Mouse (Mus musculus): ENCODE data around the gene Tmem50b. TPM values are rescaled to one million over a fixed set of nuclear protein-coding genes. Genes with fewer than 3 reads are reported as not detected.

The Tmem50b gene
- polyA plus RNA-seq, 1 experiment from 2014 or later: 39.5 TPM

GRCm38 (mm10) chr16:91556659-91557058, 40.9 kb downstream of the Tmem50b start:
- H3K27me3 ChIP-seq (replicated peaks; ENCODE audit: control insufficient read depth, insufficient read depth, low read length): no peaks in the 10 kb centered on the region
- H3K9me3 ChIP-seq (ENCODE audit: control insufficient read depth, low read length): no peaks in the 10 kb centered on the region
- H3K27ac ChIP-seq (replicated peaks; ENCODE audit: low read depth, low read length): peak overlapping the region; percentile 42
- H3K4me2 ChIP-seq (ENCODE audit: low read depth, low read length): no peak overlapping the region
- H3K4me3 ChIP-seq (ENCODE audit: low read depth, low read length): no peak overlapping the region
- peaks cover 14% of the 10 kb centered on the region for H3K4me1 ChIP-seq (ENCODE audit: control insufficient read depth, insufficient read depth, low read length)
- H3K36me3 ChIP-seq (ENCODE audit: control insufficient read depth, insufficient read depth, low read length): peaks cover 36% of the 10 kb centered on the region
- no peak for ATAC-seq (ENCODE audit: low read depth)
- WGBS: 53% methylated on average over 15 of the region's 15 CpGs
- no peak for DNase-seq (ENCODE audit: low spot score)
- no peak overlapping the region for H3K9ac ChIP-seq (ENCODE audit: low read depth, low read length)

GRCm38 (mm10) chr16:91555017-91555605, 42.5 kb downstream of the Tmem50b start:
- no peak overlapping the region for H3K27ac ChIP-seq (replicated peaks; ENCODE audit: low read depth, low read length)
- ATAC-seq (ENCODE audit: low read depth): no peak
- H3K9me3 ChIP-seq (ENCODE audit: control insufficient read depth, low read length): no peaks in the 10 kb centered on the region
- DNase-seq (ENCODE audit: low spot score): no peak
- H3K4me3 ChIP-seq (ENCODE audit: low read depth, low read length): no peak overlapping the region
- H3K9ac ChIP-seq (ENCODE audit: low read depth, low read length): no peak overlapping the region
- peaks cover 29% of the 10 kb centered on the region for H3K36me3 ChIP-seq (ENCODE audit: control insufficient read depth, insufficient read depth, low read length)
- no peak overlapping the region for H3K4me2 ChIP-seq (ENCODE audit: low read depth, low read length)
- no peaks in the 10 kb centered on the region for H3K27me3 ChIP-seq (replicated peaks; ENCODE audit: control insufficient read depth, insufficient read depth, low read length)
- peaks cover 14% of the 10 kb centered on the region for H3K4me1 ChIP-seq (ENCODE audit: control insufficient read depth, insufficient read depth, low read length)
- WGBS: 83% methylated on average over 8 of the region's 8 CpGs

DNA sequence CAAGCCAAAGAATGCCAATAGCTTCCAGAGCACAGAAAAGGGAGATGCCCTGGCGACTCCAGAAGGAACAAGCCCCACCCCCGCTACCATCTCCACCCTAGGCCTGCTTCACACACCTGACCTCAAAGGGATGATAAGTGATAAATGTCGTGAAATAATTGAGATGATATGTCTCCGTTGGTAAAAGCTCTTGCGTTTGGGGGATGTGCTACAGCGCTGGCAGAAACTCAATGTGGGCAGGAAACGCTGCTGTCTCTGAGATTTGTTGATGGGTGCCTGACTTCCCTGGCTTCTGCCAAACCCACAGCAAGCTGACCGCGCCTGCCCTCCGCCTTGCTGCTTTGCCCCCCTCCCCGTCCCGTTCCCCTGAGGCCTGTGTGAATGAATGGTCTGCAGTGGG, 44.0 kb downstream of the Tmem50b start:
- no peak for ATAC-seq (ENCODE audit: low read depth)
- Histone ChIP-seq H3K4me2 (ENCODE audit: low read depth, low read length) (peak overlapping the region; percentile 22; the same call in 1 of the 2 replicates), H3K4me1 (ENCODE audit: control insufficient read depth, insufficient read depth, low read length) (peaks cover 23% of the 10 kb centered on the region), H3K27me3 (replicated peaks; ENCODE audit: control insufficient read depth, insufficient read depth, low read length) (no peaks in the 10 kb centered on the region), H3K4me3 (ENCODE audit: low read depth, low read length) (no peak overlapping the region), H3K27ac (replicated peaks; ENCODE audit: low read depth, low read length) (no peak overlapping the region), H3K9ac (ENCODE audit: low read depth, low read length) (no peak overlapping the region), H3K9me3 (ENCODE audit: control insufficient read depth, low read length) (no peaks in the 10 kb centered on the region), H3K36me3 (ENCODE audit: control insufficient read depth, insufficient read depth, low read length) (peaks cover 16% of the 10 kb centered on the region)
- peak; percentile 61 for DNase-seq (ENCODE audit: low spot score)
- 34% methylated on average over 12 of the region's 12 CpGs for WGBS

DNA sequence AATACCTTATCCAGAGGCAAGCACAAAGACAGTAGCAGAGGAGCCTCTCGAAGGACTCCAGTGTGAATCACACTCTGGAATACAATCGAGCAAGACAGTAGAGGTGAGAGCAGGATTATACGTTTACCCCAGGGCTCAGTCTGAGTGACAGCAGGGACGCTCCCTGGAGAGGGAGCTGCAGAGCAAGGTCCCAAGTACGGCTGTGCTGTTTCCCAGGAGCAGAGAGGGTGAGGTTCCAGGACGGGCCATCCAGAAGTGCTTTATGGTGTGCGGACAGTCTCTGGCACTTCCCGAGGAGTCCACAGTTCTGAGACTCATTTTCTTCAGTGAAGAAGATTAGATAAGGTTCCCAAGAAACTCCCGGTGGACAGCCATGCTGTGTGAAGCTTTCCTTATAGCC, 45.5 kb downstream of the Tmem50b start:
- no peaks in the 10 kb centered on the region for H3K27me3 ChIP-seq (replicated peaks; ENCODE audit: control insufficient read depth, insufficient read depth, low read length)
- H3K9me3 ChIP-seq (ENCODE audit: control insufficient read depth, low read length): no peaks in the 10 kb centered on the region
- H3K4me1 ChIP-seq (ENCODE audit: control insufficient read depth, insufficient read depth, low read length): peaks cover 31% of the 10 kb centered on the region
- H3K4me3 ChIP-seq (ENCODE audit: low read depth, low read length): no peak overlapping the region
- no peak overlapping the region for H3K9ac ChIP-seq (ENCODE audit: low read depth, low read length)
- 0 out of 2 replicates have a peak, but pooled peaks cover 5% of the 10 kb centered on the region for H3K36me3 ChIP-seq (ENCODE audit: control insufficient read depth, insufficient read depth, low read length)
- WGBS: 67% methylated on average over 9 of the region's 9 CpGs
- H3K4me2 ChIP-seq (ENCODE audit: low read depth, low read length): no peak overlapping the region
- no peak for ATAC-seq (ENCODE audit: low read depth)
- DNase-seq (ENCODE audit: low spot score): no peak
- no peak overlapping the region for H3K27ac ChIP-seq (replicated peaks; ENCODE audit: low read depth, low read length)

DNA sequence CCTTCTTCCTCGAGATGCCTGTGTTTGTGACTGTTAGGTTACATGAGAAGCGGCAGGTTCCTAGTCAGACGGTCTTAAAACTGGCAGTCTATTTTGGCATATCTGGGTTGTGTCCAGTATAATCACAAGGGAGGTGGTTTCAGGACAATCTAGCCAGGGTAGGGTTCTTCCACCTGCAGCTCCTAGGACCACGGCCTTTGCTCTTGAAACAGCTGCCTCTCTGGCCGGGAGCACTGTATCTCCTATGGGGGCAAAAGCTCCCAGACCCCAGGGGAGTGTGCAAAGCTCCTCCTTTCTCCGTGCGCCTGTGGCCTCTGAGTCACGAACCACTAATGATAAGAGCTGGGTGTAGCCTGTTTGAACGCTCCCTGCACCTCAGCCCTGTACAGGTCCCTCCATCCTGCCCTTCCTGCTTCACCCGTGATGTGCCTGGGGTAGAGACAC, 46.5 kb downstream of the Tmem50b start:
- no peak overlapping the region for H3K4me3 ChIP-seq (ENCODE audit: low read depth, low read length)
- DNase-seq (ENCODE audit: low spot score): no peak
- no peak overlapping the region for H3K9ac ChIP-seq (ENCODE audit: low read depth, low read length)
- H3K27me3 ChIP-seq (replicated peaks; ENCODE audit: control insufficient read depth, insufficient read depth, low read length): no peaks in the 10 kb centered on the region
- no peaks in the 10 kb centered on the region for H3K9me3 ChIP-seq (ENCODE audit: control insufficient read depth, low read length)
- H3K27ac ChIP-seq (replicated peaks; ENCODE audit: low read depth, low read length): no peak overlapping the region
- H3K36me3 ChIP-seq (ENCODE audit: control insufficient read depth, insufficient read depth, low read length): 0 out of 2 replicates have a peak, but pooled peaks cover 5% of the 10 kb centered on the region
- ATAC-seq (ENCODE audit: low read depth): no peak
- H3K4me1 ChIP-seq (ENCODE audit: control insufficient read depth, insufficient read depth, low read length): peaks cover 34% of the 10 kb centered on the region
- WGBS: 71% methylated on average over 10 of the region's 10 CpGs
- no peak overlapping the region for H3K4me2 ChIP-seq (ENCODE audit: low read depth, low read length)

DNA sequence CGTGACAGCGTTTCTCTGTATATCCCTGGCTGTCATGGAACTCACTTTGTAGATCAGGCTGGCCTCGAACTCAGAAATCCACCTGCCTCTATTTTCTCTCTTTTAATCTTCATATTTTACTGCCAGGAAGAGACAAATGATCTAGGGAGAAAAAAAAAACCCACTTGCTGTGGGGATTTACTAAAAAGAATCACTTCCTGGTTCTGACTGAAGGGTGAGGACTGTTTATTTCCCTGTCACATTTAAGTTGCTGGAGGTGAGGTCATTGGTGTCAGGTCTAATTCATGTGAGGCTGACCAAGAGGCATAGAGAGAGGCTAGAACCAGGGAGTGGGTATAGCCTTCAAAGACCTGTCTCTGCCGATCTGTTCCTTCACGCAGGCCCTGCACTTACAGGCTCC, 48.0 kb downstream of the Tmem50b start:
- DNase-seq (ENCODE audit: low spot score) (no peak), ATAC-seq (ENCODE audit: low read depth) (no peak)
- no peak overlapping the region for H3K4me3 ChIP-seq (ENCODE audit: low read depth, low read length)
- H3K36me3 ChIP-seq (ENCODE audit: control insufficient read depth, insufficient read depth, low read length): no peaks in the 10 kb centered on the region
- H3K4me2 ChIP-seq (ENCODE audit: low read depth, low read length): no peak overlapping the region
- no peaks in the 10 kb centered on the region for H3K9me3 ChIP-seq (ENCODE audit: control insufficient read depth, low read length)
- no peak overlapping the region for H3K27ac ChIP-seq (replicated peaks; ENCODE audit: low read depth, low read length)
- WGBS: 61% methylated on average over 5 of the region's 5 CpGs
- H3K27me3 ChIP-seq (replicated peaks; ENCODE audit: control insufficient read depth, insufficient read depth, low read length): no peaks in the 10 kb centered on the region; the same call in 1 of the 2 replicates
- peaks cover 34% of the 10 kb centered on the region for H3K4me1 ChIP-seq (ENCODE audit: control insufficient read depth, insufficient read depth, low read length)
- no peak overlapping the region for H3K9ac ChIP-seq (ENCODE audit: low read depth, low read length)

DNA sequence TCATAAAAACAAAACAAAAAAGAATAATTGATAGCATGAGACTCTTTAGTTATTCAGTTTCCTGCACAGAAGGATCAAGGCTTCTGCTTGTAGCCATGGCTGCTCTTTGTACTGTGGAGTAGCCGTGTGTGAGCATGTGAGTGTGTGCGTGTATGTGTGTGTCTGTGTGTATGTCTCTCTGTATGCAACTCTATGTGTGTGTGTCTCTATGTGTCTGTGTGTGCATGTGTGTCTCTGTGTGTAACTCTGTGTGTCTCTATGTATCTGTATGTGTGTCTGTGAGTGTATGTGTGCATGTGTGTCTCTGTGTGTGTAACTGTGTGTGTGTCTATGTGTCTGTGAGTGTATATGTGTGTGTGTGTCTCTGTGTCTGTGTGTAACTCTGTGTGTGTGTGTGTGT, 48.6 kb downstream of the Tmem50b start:
- Histone ChIP-seq H3K27ac (replicated peaks; ENCODE audit: low read depth, low read length) (no peak overlapping the region), H3K9ac (ENCODE audit: low read depth, low read length) (peak overlapping the region; percentile 19; the same call in 1 of the 2 replicates), H3K4me1 (ENCODE audit: control insufficient read depth, insufficient read depth, low read length) (peaks cover 30% of the 10 kb centered on the region), H3K4me2 (ENCODE audit: low read depth, low read length) (peak overlapping the region; percentile 72), H3K36me3 (ENCODE audit: control insufficient read depth, insufficient read depth, low read length) (no peaks in the 10 kb centered on the region), H3K9me3 (ENCODE audit: control insufficient read depth, low read length) (no peaks in the 10 kb centered on the region), H3K27me3 (replicated peaks; ENCODE audit: control insufficient read depth, insufficient read depth, low read length) (no peaks in the 10 kb centered on the region; the same call in 1 of the 2 replicates), H3K4me3 (ENCODE audit: low read depth, low read length) (peak overlapping the region; percentile 95)
- ATAC-seq (ENCODE audit: low read depth) (no peak), DNase-seq (ENCODE audit: low spot score) (no peak)
- WGBS: 77% methylated on average over 2 of the region's 2 CpGs

DNA sequence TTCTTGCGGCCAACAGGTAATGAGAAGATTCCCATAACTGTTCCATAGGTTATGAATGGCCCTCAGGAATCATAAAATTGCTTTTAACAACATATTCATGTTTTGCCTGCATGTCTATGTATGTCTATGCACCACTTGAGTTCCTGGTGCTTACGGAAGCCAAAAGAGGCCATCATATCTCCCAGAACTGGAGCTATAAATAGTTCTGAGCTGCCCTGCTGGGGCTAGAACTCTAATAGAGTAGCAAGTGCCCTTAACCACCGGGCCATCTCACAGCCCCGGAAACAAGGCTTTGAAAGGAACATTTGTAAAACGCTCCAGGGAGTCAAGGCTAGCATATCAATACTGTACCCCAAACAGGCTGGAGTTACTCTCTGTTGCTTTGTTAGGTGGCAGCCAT, 49.0 kb downstream of the Tmem50b start:
- H3K9ac ChIP-seq (ENCODE audit: low read depth, low read length): peak overlapping the region; percentile 19; the same call in 1 of the 2 replicates
- H3K4me3 ChIP-seq (ENCODE audit: low read depth, low read length): peak overlapping the region; percentile 95
- ATAC-seq (ENCODE audit: low read depth): no peak

GRCm38 (mm10) chr16:91547974-91548373, 49.6 kb downstream of the Tmem50b start:
- peak overlapping the region; percentile 95; the same call in 1 of the 2 replicates for H3K9ac ChIP-seq (ENCODE audit: low read depth, low read length)
- no peak for ATAC-seq (ENCODE audit: low read depth)
- no peak for DNase-seq (ENCODE audit: low spot score)
- peak overlapping the region; percentile 95 for H3K4me3 ChIP-seq (ENCODE audit: low read depth, low read length)
- no peaks in the 10 kb centered on the region; the same call in 1 of the 2 replicates for H3K27me3 ChIP-seq (replicated peaks; ENCODE audit: control insufficient read depth, insufficient read depth, low read length)
- no peak overlapping the region for H3K27ac ChIP-seq (replicated peaks; ENCODE audit: low read depth, low read length)
- peak overlapping the region; percentile 72 for H3K4me2 ChIP-seq (ENCODE audit: low read depth, low read length)
- WGBS: 44% methylated on average over 5 of the region's 5 CpGs
- H3K4me1 ChIP-seq (ENCODE audit: control insufficient read depth, insufficient read depth, low read length): peaks cover 20% of the 10 kb centered on the region
- no peaks in the 10 kb centered on the region for H3K9me3 ChIP-seq (ENCODE audit: control insufficient read depth, low read length)
- H3K36me3 ChIP-seq (ENCODE audit: control insufficient read depth, insufficient read depth, low read length): no peaks in the 10 kb centered on the region

More for the DNA sequence above, 49.0 kb downstream of the Tmem50b start:
- 46% methylated on average over 5 of the region's 5 CpGs for WGBS
- no peak overlapping the region for H3K27ac ChIP-seq (replicated peaks; ENCODE audit: low read depth, low read length)
- H3K27me3 ChIP-seq (replicated peaks; ENCODE audit: control insufficient read depth, insufficient read depth, low read length): no peaks in the 10 kb centered on the region; the same call in 1 of the 2 replicates
- DNase-seq (ENCODE audit: low spot score): no peak
- H3K4me2 ChIP-seq (ENCODE audit: low read depth, low read length): peak overlapping the region; percentile 72
- H3K36me3 ChIP-seq (ENCODE audit: control insufficient read depth, insufficient read depth, low read length): no peaks in the 10 kb centered on the region
- peaks cover 26% of the 10 kb centered on the region for H3K4me1 ChIP-seq (ENCODE audit: control insufficient read depth, insufficient read depth, low read length)
- no peaks in the 10 kb centered on the region for H3K9me3 ChIP-seq (ENCODE audit: control insufficient read depth, low read length)
